Mouse (Mus musculus): ENCODE measurements around the gene Hat1.
A peak's percentile ranks its signal among the peaks of the same experiment; 100 is the strongest.
"Not testable (repeated sequence)": the region's sequence is repeated elsewhere in the genome, so short reads cannot be mapped to it uniquely, and the experiment has no call there.

The Hat1 gene

DNA sequence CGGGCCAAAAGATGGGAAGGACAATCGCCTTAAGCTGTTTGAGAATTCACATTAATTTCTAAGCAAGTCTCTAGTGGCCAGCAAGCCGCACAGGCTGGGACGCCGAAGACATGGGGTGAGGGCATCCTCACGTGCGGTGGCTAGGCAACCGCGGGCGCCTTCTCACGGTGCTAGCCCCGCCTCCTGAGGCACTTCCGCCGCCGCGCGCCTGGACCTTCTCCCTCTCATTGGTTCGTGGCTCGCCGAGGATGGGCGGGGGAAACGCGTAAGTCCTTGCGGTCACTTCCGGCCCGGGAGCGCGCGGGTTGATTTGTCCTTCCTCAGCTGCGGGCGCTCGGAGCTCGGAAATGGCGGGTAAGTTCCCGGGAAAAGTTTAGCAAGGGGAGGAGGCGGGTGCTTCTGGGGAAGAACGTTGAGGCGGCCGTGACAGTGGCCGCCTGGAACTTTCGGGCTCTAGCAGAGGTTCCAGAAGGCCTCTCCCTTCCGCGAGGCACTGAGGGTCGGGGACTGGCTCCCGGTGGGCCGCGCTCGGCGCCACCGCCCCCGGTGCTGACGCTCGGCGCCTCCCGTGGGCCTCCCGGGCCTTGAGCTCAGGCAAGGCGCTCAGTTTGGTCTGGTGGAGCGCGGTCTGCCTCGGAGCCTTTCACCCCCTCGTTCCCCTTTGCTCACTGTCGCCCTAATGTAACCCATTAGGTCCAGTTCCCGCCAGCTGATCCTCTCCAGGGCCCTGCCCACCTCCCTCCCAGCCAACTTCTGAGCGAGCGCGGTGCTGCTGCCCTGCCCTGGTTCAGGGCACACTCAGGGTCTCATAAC, at the start of gene Hat1:
Gene Hat1 (plus strand): TSS at position 8 of the 813 bp plus-strand sequence.
- peak; percentile 98 for DNase-seq (ENCODE audit: low read depth)

DNA sequence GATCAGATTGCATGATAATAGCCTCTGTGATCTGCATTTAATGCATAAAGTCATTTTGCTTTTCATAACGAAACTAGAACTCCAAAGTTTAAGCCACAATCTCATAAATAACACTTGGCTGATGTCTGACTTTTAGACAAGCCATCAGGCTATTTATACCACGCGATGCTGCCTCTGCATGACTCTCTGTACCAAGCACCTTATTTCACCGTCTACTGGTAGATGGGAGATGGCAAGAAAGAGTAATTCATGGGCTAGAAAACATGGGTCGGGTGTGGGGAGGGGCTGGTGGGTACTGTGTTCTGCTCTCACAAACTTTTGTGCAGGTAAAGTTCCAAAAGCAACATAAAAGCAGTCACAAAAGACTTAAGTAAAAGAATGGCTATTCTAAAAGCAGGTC, 48.6 kb upstream of the Hat1 start:
- DNase-seq (ENCODE audit: low read depth) = no peak

DNA sequence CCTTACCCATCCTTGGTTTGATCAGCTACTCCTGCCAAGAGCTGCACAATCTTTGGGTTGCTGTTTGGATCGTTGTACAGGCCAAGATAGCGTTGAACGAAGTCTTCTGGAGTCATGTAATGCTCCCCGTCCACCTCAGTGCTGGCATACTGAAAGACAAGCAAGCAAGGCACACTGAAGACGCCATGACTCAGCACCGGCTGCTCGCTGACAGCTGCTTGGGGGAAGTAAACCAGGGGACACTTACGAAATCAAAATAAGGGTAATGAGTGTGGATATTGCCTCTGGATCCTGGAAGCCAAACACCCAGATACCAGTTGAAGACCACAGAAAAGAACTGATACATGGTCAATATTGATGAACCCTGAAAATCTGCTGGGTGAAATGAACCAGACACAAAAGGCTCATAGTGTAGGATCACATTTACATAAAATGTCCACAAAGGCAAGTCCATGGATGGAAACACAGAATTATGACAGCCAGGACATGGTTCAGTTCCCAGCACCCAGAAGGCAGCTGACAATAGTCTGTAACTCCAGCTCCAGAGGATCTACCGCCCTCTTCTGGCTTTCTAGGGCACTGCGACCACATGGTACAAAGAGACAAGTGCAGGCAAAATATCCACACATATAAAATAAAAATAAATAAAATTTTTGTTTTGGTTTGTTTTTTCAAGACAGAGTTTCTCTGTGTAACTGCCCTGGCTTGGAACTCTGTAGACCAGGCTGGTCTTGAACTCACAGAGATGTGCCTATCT, 44.7 kb upstream of the Hat1 start:
- DNase-seq (ENCODE audit: low read depth) = peak; percentile 53

DNA sequence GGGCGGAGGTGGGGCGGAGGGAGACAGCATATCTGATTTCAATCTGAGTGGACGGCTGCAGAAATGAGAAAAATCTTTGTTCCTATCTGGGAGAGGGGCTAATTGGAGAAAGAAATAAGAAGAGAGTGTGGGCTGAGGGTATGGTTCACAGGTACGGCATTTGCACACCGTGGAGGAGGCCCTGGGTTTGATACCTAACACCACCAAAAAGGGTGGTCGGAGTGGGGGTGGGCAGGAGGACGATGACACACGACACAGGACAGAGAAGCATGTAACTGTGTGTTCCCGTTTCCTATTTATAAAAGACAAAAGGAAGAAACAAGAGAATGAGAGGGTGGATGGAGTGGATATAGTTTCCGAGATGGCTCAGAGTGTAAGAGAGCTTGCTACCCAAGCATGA, 41.6 kb upstream of the Hat1 start:
- no peak for DNase-seq (ENCODE audit: low read depth)

DNA sequence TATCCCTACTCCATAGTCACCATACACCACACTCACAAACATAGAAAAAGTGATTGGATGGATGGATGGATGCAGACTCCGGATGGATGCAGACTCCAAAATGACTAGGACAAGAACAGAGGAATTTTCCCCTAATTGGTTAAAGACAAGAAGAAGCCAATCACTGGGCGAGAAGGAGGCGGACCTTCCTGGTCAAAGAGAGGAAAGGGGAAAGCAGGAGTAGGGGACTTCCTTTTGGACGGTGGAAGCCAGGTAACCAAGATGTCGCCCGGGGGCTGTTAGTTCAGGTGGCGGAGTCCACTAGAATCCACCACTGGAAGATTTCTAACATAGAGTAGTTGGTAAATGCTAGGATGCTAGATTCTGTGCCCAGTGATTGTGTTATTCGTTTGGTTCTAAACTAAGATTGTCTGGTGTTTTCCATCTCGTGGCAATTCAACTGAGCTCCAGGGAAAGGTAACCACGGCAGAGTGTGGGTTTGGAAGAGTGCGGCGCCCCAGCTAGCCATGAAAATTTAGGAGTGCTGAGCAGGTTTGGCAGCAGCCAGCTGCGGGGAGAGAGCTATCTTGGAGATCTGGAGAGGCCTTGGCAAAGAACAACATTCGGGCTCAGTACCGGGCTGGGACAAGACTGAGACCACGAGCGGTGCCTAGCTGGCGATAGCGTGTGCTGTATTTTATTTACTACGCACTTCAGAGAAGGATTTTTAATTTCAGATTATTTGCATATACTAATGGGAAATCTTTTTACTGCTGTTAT, 40.8 kb upstream of the Hat1 start:
- no peak for DNase-seq (ENCODE audit: low read depth)

DNA sequence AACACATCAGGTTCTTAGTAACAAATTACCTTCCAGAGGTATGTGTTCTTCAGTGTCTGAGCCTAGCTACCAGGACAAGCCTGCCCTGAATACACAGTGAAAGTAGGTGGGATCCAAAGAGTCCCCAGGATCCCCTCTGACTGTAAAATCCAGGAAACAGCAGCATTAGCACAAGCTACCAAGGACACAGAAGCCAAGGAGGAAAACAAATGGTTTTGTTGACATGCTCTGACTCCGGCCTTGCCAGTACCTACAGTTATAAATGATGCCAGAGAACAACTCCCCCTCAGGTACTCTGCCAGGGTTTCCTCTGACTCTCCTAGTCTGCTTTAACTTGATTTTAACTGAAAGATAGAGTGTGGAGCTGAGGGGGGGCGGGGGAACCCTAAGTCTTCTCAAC, 39.2 kb upstream of the Hat1 start:
- DNase-seq (ENCODE audit: low read depth) = no peak

DNA sequence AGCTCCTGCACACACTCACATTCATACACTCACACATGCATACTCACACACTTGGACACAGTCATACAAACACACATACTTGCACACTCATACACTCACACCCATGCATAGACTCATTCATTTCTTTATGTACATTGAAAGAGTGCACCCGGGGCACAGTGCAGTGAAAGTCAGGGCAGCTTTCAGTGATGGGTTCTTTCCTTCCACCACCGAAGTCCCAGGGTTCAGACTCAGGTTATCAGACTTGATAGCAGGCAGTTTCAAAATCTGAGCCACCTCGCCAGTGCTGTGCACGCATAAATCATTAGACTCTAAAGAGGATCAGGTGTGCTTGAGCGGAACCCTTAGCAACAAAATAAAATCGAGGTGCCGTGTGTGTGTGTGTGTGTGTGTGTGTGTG, 38.6 kb upstream of the Hat1 start:
- no peak for DNase-seq (ENCODE audit: low read depth)

DNA sequence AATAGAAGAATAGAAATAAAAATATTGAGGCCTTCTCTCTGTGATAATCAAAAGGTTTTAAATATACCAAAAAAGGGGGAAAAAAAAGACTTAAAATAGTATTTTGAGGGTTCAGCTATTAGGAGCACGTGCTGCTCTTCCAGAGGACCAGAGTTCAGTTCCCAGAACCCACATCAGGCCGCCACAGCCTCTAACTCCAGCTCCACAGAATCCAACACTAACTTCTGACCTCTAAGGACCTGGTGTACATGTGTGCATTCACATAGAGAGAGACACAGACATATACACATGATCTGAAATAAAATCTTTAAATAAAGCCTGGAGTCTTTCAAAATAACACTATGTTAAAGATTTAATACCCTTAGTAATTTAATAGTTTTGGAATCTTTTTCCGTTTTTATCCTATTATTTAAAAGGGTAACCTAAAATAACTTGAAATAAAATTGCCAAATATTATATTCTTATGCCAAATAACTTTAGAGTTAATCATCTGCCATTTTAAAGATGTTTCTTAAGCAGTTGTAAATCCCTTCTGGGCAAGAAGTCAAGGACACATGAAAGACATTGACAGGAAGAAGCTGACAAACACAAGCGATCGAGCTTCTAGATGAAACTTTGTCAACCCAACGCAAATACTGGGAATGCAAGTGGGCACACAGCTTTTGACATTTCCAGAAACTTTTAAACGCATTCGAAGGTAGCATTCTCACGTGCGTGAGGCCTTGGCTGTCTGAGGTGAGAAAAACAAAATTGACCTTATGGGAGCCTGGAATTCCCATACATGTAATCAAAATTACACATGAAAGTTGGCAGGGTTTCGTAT, 37.6 kb upstream of the Hat1 start:
- no peak for DNase-seq (ENCODE audit: low read depth)

DNA sequence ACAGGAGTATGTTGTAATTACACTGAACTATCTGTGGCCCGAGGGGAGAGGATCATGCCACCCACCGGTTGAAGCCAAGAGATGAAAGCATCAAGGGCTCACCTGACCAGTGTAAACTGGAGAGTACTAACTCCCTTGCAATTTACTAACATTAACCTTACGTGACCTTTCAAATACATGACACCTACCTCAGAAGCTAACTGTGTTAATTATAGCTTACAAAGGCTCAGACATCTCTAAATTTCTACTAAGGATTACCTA, 37.1 kb upstream of the Hat1 start:
- no peak for DNase-seq (ENCODE audit: low read depth)

DNA sequence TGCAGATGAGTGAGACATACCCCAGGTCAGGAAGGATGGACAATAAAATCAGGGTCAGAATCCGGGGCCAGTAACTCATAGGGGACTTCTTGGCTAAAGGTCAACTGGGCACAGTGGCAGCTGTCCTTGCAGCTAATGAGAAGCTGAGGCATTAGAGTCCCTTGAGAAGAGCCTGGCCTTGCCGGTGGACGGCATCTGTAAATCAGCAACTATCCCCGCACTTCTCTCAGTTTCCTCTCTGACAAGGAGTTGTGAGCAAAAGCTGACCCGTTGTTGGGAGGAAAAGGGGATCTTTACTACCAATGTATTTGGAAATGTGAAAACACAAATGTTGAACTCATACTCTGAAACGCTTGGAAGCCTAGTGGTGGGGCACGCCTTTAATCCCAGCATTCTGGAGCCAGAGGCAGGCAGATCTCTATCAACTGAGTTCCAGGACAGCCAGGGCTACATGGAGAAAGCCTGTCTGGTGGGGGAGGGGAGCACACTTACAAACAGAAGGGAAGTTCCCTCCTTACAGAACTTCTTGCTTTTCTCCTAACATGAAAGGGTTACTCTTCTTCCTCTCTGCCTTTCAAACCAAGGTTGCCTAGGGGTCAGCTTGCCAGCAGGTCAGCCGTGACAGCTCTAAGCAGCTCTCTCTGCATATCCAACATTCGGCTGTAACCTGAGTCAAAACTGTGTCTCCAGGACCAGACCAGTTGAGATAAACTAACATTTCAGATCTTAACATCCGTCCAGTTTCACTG, 35.3 kb upstream of the Hat1 start:
- DNase-seq (ENCODE audit: low read depth) = no peak

DNA sequence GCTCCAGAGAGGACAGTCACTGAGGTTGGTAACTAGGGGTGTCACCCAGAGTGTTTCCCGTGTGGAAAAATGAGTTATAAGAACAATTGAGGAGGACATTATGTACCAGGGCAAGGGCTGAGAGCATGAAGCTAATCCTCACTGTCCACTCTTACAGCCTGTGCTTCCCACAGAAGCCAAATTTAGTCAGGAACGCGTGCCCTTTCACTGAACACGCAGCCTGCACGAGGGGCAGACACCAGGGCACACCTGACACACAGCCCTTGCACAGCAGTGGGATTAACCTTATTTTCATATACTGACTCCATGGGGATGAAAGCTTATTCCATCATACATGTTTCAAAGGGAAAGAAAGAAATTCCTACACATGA, 34.7 kb upstream of the Hat1 start:
- no peak for DNase-seq (ENCODE audit: low read depth)

DNA sequence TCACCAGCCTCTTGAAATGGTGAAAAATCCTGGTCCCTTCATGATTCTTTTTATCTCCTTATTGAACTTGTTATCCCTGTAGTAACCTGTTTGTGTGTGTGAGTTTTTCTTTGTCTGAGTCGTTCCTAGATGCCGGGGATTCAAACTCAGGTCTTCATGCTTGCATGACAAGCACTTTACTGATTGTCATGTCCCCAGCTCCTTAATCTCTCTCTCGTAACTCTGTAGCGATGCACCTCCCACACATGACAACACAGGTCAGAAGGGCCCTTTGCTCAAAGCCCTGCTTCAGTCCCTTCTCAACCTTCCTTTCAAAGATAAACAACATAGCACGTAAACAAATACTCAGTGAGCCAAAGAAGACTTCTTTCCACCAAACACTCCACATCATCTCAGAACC, 30.4 kb upstream of the Hat1 start:
- DNase-seq (ENCODE audit: low read depth) = no peak

DNA sequence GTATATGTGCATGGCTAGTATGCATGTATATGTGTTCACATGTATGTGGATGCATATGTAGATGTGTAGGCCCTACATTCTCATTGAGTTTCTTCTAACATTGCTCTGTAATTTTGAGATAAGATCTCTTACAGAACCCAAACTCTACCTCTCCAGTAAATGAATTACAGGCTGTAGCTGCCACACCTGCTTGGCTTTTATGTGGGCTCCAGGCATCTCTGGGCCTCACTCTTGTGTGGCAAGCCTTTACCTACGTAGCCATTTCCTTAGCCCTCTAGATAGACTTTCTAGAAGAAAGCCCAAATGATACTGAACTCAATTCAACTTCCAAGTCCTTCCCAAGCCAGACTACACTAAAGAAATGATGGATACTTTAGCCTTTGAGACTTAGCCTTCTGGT, 28.6 kb upstream of the Hat1 start:
- DNase-seq (ENCODE audit: low read depth) = no peak

DNA sequence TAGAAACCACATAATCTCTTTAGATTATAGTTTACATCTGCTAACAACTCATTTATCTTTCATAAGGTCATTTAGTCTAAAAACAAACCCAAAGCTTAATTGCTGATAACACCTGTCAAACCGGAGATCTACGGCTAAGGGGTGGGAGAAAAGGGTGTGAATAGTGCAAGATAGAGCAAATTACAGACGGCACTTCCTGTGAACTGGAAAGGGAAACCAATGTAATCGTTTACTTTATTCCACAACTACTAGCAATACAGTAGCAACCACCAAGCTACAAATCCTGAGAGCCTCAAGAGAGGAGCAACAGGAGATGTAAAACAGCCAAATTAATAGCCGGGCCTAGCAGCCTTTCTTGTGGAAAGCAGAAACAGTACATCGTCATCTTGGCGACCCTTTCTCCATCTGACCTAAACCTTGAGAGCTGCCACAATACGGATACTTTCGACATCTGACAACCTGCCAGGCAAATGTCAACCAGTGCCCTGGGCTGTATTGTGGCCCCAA, 22.1 kb upstream of the Hat1 start:
- DNase-seq (ENCODE audit: low read depth) = peak; percentile 35

DNA sequence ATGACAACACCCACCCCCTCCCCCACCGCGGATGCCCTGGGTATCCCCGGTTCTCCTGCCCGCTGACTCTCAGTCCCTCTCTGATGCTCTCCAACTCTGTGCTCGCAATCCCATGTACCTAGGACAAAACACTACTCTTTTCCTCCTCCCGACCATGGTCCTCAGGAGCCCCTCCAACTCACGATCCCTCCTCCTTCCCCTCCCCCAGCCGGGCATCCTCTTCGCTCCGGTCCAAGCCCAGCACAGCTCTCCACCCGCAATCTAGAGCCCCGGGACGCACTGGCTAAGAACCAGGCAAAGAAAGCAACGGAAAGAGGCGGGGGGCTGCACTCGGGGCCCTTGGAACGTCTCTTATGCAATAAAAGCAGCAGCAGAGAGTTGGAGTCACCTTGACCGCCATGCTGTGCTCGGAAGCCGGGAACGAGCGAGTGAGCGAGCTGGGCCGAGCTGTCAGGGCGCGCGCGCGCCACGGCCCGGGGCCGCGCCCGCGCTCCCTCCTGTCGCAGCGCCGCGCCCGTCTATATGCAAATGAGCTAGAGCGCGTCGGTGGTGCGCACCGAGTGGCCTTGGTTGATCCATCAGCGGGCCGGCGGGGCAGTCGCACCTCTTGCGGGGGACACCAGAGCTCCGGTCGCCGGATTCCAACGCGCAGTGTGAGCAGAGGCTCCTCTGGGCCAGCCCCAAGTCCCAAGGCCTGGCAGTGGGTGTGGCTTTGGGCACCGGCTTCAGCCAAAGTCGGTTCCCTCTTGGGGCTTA, 21.5 kb upstream of the Hat1 start, which contains the start of gene Slc25a12:
Gene Slc25a12 (minus strand): TSS at position 625 of the 756 bp plus-strand sequence.
- peak; percentile 94 for DNase-seq (ENCODE audit: low read depth)

DNA sequence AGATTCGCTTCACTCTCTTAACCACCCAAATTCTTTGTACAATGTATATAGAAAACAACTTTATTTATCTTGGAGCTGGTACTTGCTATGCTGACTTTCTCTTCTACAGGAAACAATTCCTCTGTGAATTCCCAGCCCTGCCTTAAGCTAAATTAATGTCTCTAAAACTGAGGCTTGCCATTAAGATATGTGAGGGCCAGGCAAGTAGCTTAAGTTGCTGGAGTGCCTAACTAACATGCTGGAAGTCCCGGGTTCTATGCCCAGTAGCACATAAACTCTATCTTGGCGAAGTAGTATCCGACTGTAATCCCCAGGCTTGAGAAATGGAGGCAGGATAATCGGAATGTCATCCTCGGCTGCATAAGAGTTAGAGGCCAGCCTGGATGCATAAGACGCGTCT, 20.7 kb upstream of the Hat1 start:
- peak; percentile 55 for DNase-seq (ENCODE audit: low read depth)

DNA sequence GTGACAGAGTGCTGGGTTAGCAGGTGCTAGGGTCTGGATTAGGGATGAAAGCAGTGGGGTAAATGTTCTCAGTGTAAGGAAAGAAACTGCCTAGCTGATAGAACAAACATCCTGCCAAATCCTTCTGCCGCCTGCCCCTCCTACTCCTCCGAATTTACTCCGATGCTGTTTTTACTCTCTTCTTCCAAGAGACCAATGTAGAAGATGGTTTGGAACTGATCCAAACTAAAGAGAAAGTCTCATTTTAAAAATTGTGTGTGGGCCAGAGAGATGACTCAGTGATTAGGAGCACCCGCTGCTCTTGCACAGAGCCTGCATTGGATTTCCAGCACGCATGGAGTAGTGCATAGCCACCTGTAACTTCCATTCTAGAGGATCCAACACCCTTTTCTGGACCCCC, 17.0 kb upstream of the Hat1 start:
- peak; percentile 36 for DNase-seq (ENCODE audit: low read depth)

DNA sequence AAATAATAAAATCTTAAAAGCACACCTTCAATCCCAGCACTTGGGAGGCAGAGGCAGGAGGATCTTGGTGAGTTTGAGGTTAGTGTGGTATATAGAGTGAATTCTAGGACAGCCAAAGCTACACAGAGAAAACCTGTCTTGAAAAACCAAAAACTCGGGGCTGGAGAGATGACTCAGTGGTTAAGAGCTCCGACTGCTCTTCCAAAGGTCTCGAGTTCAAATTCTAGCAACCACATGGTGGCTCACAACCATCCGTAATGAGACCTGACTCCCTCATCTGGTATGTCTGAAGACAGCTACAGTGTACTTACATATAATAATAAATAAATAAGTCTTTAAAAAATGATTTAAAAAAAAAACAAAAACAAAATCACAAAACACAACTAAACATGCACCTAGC, 16.5 kb upstream of the Hat1 start:
- DNase-seq (ENCODE audit: low read depth) = not testable (repeated sequence)

DNA sequence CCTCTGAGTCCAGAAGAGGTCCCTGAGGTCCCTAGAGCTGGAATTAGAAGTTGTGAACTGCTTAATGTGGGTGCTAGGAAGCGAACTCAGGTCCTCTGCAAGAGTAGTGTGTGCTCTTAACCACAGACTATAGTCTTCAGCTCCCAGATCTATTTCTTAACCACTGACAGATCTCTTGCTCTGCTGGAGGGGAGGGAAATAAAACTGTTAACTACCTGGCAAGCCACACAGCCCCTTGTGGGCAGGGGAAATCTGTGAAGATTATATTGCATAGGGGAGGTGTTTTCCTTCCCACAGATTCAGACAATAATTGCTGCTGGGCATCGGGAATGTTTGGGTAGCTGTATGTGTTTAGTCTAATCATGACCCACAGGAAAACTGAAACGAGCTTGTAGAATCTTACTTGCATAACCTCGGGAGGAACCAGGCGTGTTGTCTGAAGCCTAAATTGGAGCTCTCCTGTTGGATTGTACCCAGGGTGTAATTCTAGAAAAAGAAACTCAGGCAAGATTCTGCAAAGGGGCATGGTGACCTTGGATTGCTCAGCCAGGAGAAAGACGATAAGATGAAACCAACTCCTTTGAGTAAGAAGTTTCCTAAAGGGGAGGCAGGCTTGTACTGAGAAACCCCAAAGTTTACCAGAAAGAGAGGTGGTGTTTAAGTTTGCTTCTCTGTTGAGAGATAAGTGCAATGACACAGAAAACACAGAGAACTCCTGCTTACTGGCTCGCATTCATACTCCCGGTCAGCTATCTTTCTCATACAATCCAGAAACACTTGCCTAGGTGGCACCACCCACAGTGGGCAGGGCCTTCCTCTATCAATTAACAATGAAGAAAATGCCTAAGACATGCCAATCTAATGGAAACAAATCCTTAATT, 14.2 kb upstream of the Hat1 start:
- DNase-seq (ENCODE audit: low read depth) = peak; percentile 52
